Mouse (Mus musculus): ENCODE measurements around the gene Gm20517.

GRCm38 (mm10) chr17:47704692-47705091, 93.3 kb downstream of the Gm20517 start:
- no peak for TF ChIP-seq ZNF384 (IDR thresholded peaks at IDR 0.05; ENCODE audit: low read depth, low read length)
- TF ChIP-seq ZC3H11A (IDR thresholded peaks at IDR 0.05; ENCODE audit: borderline replicate concordance, low read depth, low read length): no peak
- TF ChIP-seq MAFK (IDR thresholded peaks at IDR 0.05; ENCODE audit: insufficient read depth, low read depth, low read length): no peak
- TF ChIP-seq HCFC1 (IDR thresholded peaks at IDR 0.05; ENCODE audit: borderline replicate concordance, insufficient read depth, low read length): no peak
